Mouse (Mus musculus) stomach, embryonic 15.5 days (tissue): ENCODE data around the gene Ttc3. TPM values are rescaled to one million over a fixed set of nuclear protein-coding genes. Genes with fewer than 3 reads are reported as not detected.

Experiments used
- polyA plus RNA-seq: library from polyadenylated mRNA; unstranded; fragments of >200 nt; fragmentation: Nextera tagmentation; extraction: Ambion mirVana; gene quantifications from 2 replicates; pipeline ENCODE4 v1.2.1, GENCODE M21; 2015

Gene Ttc3
- polyA plus RNA-seq, 1 experiment from 2014 or later: 183 TPM

Other genes starting within 250 kb of the Ttc3 start
- 9.1 and 11.2 TPM in 2 replicates for gene Hlcs, start 57.0 kb upstream of the Ttc3 start, polyA plus RNA-seq
- 7.6 and 7.9 TPM in 2 replicates for gene Ripply3, start 42.2 kb upstream of the Ttc3 start, polyA plus RNA-seq
- gene Pigp, start 1.2 kb downstream of the Ttc3 start, polyA plus RNA-seq: 121 and 126 TPM in 2 replicates
- 54.8 and 55.3 TPM in 2 replicates for gene Vps26c, start 156.2 kb downstream of the Ttc3 start, polyA plus RNA-seq
- 8.0 and 9.5 TPM in 2 replicates for gene Dyrk1a, start 199.4 kb downstream of the Ttc3 start, polyA plus RNA-seq